Mouse (Mus musculus) spleen, adult 2 months (tissue): ENCODE measurements around the gene Pelo.

Experiments used
- CTCF ChIP-seq: fragments of 200-500 bp; IDR thresholded peaks from 2 replicates; pipeline ENCODE4 v1.5.1; 2011; ENCODE audit warnings: mild to moderate bottlenecking, inconsistent platforms; ENCODE audit not compliant: insufficient read depth, insufficient read length, insufficient replicate concordance; ENCODE audit errors: extremely low read depth
- POLR2A ChIP-seq: fragments of 200-500 bp; IDR thresholded peaks from 2 replicates; pipeline ENCODE4 v1.6.1; 2011; ENCODE audit warnings: low read depth, low read length, inconsistent platforms

GRCm38 (mm10) chr13:115089395-115090025 is 476 bp downstream of the Pelo start:
- TF ChIP-seq CTCF = no peak
- no peak for TF ChIP-seq POLR2A
